Comparison of ENCODE assay signal across 10 mouse cellular contexts in the genomic region with DNA sequence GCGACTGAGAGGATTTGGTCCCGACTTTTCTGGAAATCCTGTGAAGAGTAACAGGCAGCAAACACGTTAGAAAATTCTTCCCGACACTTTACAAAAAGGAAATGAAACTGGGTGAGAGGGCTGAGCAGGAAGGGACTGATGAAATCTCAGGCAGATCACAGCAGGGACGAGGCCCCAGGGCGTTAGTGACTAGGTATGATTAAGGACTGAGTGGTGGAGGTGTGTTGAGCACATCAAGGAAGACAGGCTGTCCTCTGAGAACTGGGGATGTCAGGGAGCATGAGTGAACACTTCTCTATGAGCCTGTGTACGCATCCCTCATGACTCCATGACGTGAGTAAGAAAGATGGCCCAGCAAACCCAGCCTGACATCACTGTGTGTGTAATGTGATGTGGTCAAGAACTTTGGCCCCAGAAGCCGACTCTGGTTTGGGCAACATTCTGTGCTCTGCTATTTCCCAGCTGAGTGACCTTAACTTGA. TPM values are rescaled to one million over a fixed set of nuclear protein-coding genes. Genes with fewer than 3 reads are reported as not detected.
DNase-seq lines count a peak whose midpoint lies in the region; ATAC-seq and TF ChIP-seq lines count a peak whose summit lies in the region.
"Had no signal": no experiment of that assay in that cellular context is flagged by ENCODE, and none has a peak within 500 bp of the region (broad histone marks: within the 10 kb centered on the region; RNA-seq: fewer than 3 reads in every experiment).

No protein-coding gene starts in this region.

- no peak overlapping the region for H3K4me3 ChIP-seq in embryonic facial prominence, embryonic 13.5 days
- no peak overlapping the region for H3K4me3 ChIP-seq in embryonic facial prominence, embryonic 10.5 days
- H3K4me3 ChIP-seq in layer of hippocampus, adult 2 months: no peak overlapping the region
- H3K4me3 ChIP-seq in brown adipose tissue, adult 24 weeks (ENCODE audit: insufficient read depth, low read depth, low read length): peak overlapping the region; percentile 10
- H3K4me3 ChIP-seq in megakaryocyte, embryonic 14.5 days (replicated peaks): peak overlapping the region; percentile 75

- 0 out of 2 replicates have a peak overlapping the region, but pooled peaks have one; percentile 16 for H3K9ac ChIP-seq in embryonic facial prominence, embryonic 13.5 days
- H3K9ac ChIP-seq: forebrain, postnatal 0 days had no signal

- ATAC-seq in embryonic facial prominence, embryonic 13.5 days (ENCODE audit: insufficient number of reproducible peaks, insufficient read depth, low FRiP score, low TSS enrichment, low read depth): no peak
- ATAC-seq in frontal cortex, adult (ENCODE audit: low TSS enrichment): no peak

- H3K9me3 ChIP-seq in embryonic facial prominence, embryonic 13.5 days: no peaks in the 10 kb centered on the region
- no peaks in the 10 kb centered on the region for H3K9me3 ChIP-seq in embryonic facial prominence, embryonic 10.5 days
- peaks cover 16% of the 10 kb centered on the region for H3K9me3 ChIP-seq in megakaryocyte, embryonic 14.5 days

- H3K4me2 ChIP-seq in embryonic facial prominence, embryonic 13.5 days: no peak overlapping the region

- 60% methylated on average over 9 of the region's 9 CpGs for WGBS in embryonic facial prominence, embryonic 13.5 days
- WGBS in embryonic facial prominence, embryonic 10.5 days: 72% methylated on average over 9 of the region's 9 CpGs

- H3K4me1 ChIP-seq in embryonic facial prominence, embryonic 13.5 days: peaks cover 10% of the 10 kb centered on the region
- H3K4me1 ChIP-seq in embryonic facial prominence, embryonic 10.5 days: peaks cover 9% of the 10 kb centered on the region
- H3K4me1 ChIP-seq in brown adipose tissue, adult 24 weeks (ENCODE audit: control insufficient read depth, insufficient read depth, insufficient read length, low read length): peaks cover 16% of the 10 kb centered on the region
- peaks cover 15% of the 10 kb centered on the region for H3K4me1 ChIP-seq in megakaryocyte, embryonic 14.5 days

- peaks cover 15% of the 10 kb centered on the region for H3K27me3 ChIP-seq in embryonic facial prominence, embryonic 13.5 days
- H3K27me3 ChIP-seq in embryonic facial prominence, embryonic 10.5 days (replicated peaks; ENCODE audit: low read depth, poor library complexity, severe bottlenecking): peaks cover 37% of the 10 kb centered on the region
- H3K27me3 ChIP-seq in megakaryocyte, embryonic 14.5 days (replicated peaks): peaks cover 29% of the 10 kb centered on the region

- H3K27ac ChIP-seq in embryonic facial prominence, embryonic 13.5 days: peak overlapping the region; percentile 64; the same call in 1 of the 2 replicates
- no peak overlapping the region for H3K27ac ChIP-seq in embryonic facial prominence, embryonic 10.5 days (replicated peaks)
- H3K27ac ChIP-seq in layer of hippocampus, adult 2 months: peak overlapping the region; percentile 44; the same call in 1 of the 2 replicates
- H3K27ac ChIP-seq in brown adipose tissue, adult 24 weeks (replicated peaks; ENCODE audit: low read depth, low read length): peak overlapping the region; percentile 100

- no peak for TF ChIP-seq CTCF in layer of hippocampus, adult 2 months (conservative IDR thresholded peaks at IDR 0.05)

- no peak for DNase-seq in embryonic facial prominence, embryonic 10.5 days (ENCODE audit: low spot score)
- no peak for DNase-seq in layer of hippocampus, adult 2 months (ENCODE audit: low spot score in 2 of 2)
- DNase-seq in layer of hippocampus, adult 18-20 months (ENCODE audit: low spot score in 2 of 2): no peak
- DNase-seq in thymus, postnatal 10 days (ENCODE audit: low spot score in 2 of 2): no peak

- H3K36me3 ChIP-seq in embryonic facial prominence, embryonic 13.5 days: peaks cover 71% of the 10 kb centered on the region
- peaks cover 67% of the 10 kb centered on the region for H3K36me3 ChIP-seq in embryonic facial prominence, embryonic 10.5 days (replicated peaks)
- H3K36me3 ChIP-seq in megakaryocyte, embryonic 14.5 days (replicated peaks; ENCODE audit: low read length): peaks cover 82% of the 10 kb centered on the region

RNA-seq across cellular contexts. Expression of gene Fam166b, which starts 9.1 kb away (rescaled TPM):
- 0.20 TPM in 1 of 2 replicates, not detected in the other for polyA plus RNA-seq in embryonic facial prominence, embryonic 13.5 days (2015; fragmentation: Nextera tagmentation; extraction: Ambion mirVana)
- 0.11 TPM in 1 of 2 replicates, not detected in the other for polyA plus RNA-seq in embryonic facial prominence, embryonic 10.5 days (2016; fragmentation: Nextera tagmentation; extraction: Ambion mirVana)
- 1 to 10 TPM in 1 of 2 experiments, under 1 TPM in 1; 0.98 to 1.9 TPM for total RNA-seq in layer of hippocampus, adult 2 months (2021)
- total RNA-seq in layer of hippocampus, adult 18-20 months (2021): under 1 TPM; 0.54 to 0.81 TPM
- polyA plus RNA-seq in brown adipose tissue, adult 24 weeks (2012; ENCODE audit: insufficient read depth, insufficient read length, missing spikeins): not detected in 2 replicates
- polyA plus RNA-seq in megakaryocyte, embryonic 14.5 days (2012; ENCODE audit: insufficient read depth, low replicate concordance): 0.55 TPM in 1 of 2 replicates, not detected in the other
- polyA plus RNA-seq: limb, embryonic 11.5 days had no signal

RNA-seq across cellular contexts. Expression of gene Tesk1, which starts 21.9 kb away (rescaled TPM):
- polyA plus RNA-seq in embryonic facial prominence, embryonic 13.5 days (2015; fragmentation: Nextera tagmentation; extraction: Ambion mirVana): 7.0 and 8.8 TPM in 2 replicates
- 6.9 and 9.2 TPM in 2 replicates for polyA plus RNA-seq in embryonic facial prominence, embryonic 10.5 days (2016; fragmentation: Nextera tagmentation; extraction: Ambion mirVana)
- 10 to 100 TPM; 79.9 to 86.0 TPM for total RNA-seq in layer of hippocampus, adult 2 months (2021)
- total RNA-seq in layer of hippocampus, adult 18-20 months (2021): 10 to 100 TPM; 83.3 to 89.9 TPM
- 33.8 and 37.9 TPM in 2 replicates for polyA plus RNA-seq in brown adipose tissue, adult 24 weeks (2012; ENCODE audit: insufficient read depth, insufficient read length, missing spikeins)
- polyA plus RNA-seq in megakaryocyte, embryonic 14.5 days (2012; ENCODE audit: insufficient read depth, low replicate concordance): 28.2 and 39.0 TPM in 2 replicates

RNA-seq across cellular contexts. Expression of gene Cd72, which starts 34.6 kb away (rescaled TPM):
- polyA plus RNA-seq in embryonic facial prominence, embryonic 13.5 days (2015; fragmentation: Nextera tagmentation; extraction: Ambion mirVana): 3.2 and 3.8 TPM in 2 replicates
- 2.3 TPM in 2 replicates for polyA plus RNA-seq in embryonic facial prominence, embryonic 10.5 days (2016; fragmentation: Nextera tagmentation; extraction: Ambion mirVana)
- not detected for total RNA-seq in layer of hippocampus, adult 2 months (2021)
- total RNA-seq in layer of hippocampus, adult 18-20 months (2021): not detected
- polyA plus RNA-seq in brown adipose tissue, adult 24 weeks (2012; ENCODE audit: insufficient read depth, insufficient read length, missing spikeins): 1.5 and 1.9 TPM in 2 replicates
- polyA plus RNA-seq in megakaryocyte, embryonic 14.5 days (2012; ENCODE audit: insufficient read depth, low replicate concordance): 3.1 and 26.7 TPM in 2 replicates

RNA-seq across cellular contexts. Expression of gene Rusc2, which starts 38.1 kb away (rescaled TPM):
- 13.1 and 17.2 TPM in 2 replicates for polyA plus RNA-seq in embryonic facial prominence, embryonic 13.5 days (2015; fragmentation: Nextera tagmentation; extraction: Ambion mirVana)
- 9.5 and 10.9 TPM in 2 replicates for polyA plus RNA-seq in embryonic facial prominence, embryonic 10.5 days (2016; fragmentation: Nextera tagmentation; extraction: Ambion mirVana)
- 100 to 1,000 TPM; 117 to 120 TPM for total RNA-seq in layer of hippocampus, adult 2 months (2021)
- total RNA-seq in layer of hippocampus, adult 18-20 months (2021): 100 to 1,000 TPM; 119 to 124 TPM
- 13.0 and 14.6 TPM in 2 replicates for polyA plus RNA-seq in brown adipose tissue, adult 24 weeks (2012; ENCODE audit: insufficient read depth, insufficient read length, missing spikeins)
- 11.5 and 32.0 TPM in 2 replicates for polyA plus RNA-seq in megakaryocyte, embryonic 14.5 days (2012; ENCODE audit: insufficient read depth, low replicate concordance)

Comparison
In these comparisons a context has a peak if more than half of its experiments do, and no peak if none do; other contexts are left out.
1. H3K4me3 ChIP-seq: peak in brown adipose tissue, adult 24 weeks (single experiment) and megakaryocyte, embryonic 14.5 days (single experiment); none in embryonic facial prominence, embryonic 13.5 days (single experiment), embryonic facial prominence, embryonic 10.5 days (single experiment) and layer of hippocampus, adult 2 months (single experiment).